Mouse (Mus musculus): Measurements from ENCODE around the gene Serinc3. TPM values are rescaled to one million over a fixed set of nuclear protein-coding genes. Genes with fewer than 3 reads are reported as not detected.

Gene Serinc3
- polyA plus RNA-seq, 1 experiment from 2014 or later, result 67.7 TPM

DNA sequence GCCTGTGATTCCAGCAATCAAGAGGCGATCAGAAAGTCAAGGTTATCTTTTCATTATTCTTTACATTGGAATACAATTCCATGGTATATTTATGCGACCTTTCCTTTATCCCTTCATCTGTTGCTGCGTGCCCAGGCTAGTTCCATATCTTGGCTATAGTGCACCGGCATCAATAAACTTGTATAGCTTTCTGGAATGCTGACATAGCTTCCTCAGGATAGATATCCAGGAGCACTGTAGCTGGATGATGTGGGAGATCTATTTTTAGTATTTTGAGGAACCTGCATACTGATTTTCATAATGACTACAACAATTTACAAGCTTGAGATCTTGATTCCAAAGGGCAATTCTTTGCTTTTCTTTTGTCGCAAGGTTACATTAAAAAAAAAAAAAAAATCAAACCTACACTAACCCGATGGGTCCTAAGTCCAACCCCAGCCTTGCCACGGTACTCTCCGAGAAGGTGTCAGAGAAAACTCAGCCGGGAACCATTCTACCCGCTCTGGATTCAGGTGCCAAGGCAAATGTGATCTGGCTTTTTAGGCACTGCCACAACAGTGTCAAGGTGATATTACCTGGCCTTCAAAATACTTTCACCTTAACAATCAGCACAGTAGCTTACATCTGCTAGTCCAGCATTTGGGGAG is 51.2 kb downstream of the Serinc3 start:
- ATAC-seq (ENCODE audit: insufficient number of reproducible peaks, low FRiP score), result no peak
- H3K9ac ChIP-seq, result no peak overlapping the region
- WGBS, result 82% methylated on average over 10 of the region's 10 CpGs
- no peaks in the 10 kb centered on the region for H3K9me3 ChIP-seq (replicated peaks)
- H3K36me3 ChIP-seq, result no peaks in the 10 kb centered on the region
- H3K27me3 ChIP-seq (replicated peaks), result no peaks in the 10 kb centered on the region
- H3K4me3 ChIP-seq, result no peak overlapping the region
- no peak overlapping the region for H3K4me2 ChIP-seq
- H3K4me1 ChIP-seq (replicated peaks), result peaks cover 17% of the 10 kb centered on the region; the same call in 1 of the 2 replicates
- H3K27ac ChIP-seq (ENCODE audit: poor library complexity, severe bottlenecking), result no peak overlapping the region

DNA sequence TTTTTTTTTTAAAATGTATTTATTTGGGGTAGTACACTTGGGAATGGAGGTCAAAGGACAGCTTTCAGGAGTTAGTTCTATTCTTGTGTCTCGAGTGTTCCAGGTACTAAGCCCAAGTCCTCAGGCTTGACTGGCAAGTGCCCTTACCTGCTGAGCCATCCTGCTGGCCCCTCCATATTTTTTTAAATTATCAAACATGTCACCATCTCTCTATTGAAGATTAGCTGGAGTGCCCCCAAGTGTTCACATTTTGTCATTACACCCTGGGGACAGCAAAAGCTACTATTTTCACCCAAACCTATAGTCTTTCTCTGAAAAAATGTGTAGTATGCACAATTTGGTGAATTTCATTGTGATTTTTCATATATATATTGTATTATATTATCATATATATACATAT is 52.8 kb downstream of the Serinc3 start:
- 83% methylated on average over 1 of the region's 1 CpGs for WGBS
- H3K27me3 ChIP-seq (replicated peaks), result no peaks in the 10 kb centered on the region
- no peak overlapping the region for H3K4me2 ChIP-seq
- no peak overlapping the region for H3K4me3 ChIP-seq
- H3K4me1 ChIP-seq (replicated peaks), result peaks cover 24% of the 10 kb centered on the region; the same call in 1 of the 2 replicates
- H3K9ac ChIP-seq, result no peak overlapping the region
- no peak overlapping the region for H3K27ac ChIP-seq (ENCODE audit: poor library complexity, severe bottlenecking)
- H3K9me3 ChIP-seq (replicated peaks), result no peaks in the 10 kb centered on the region
- no peaks in the 10 kb centered on the region for H3K36me3 ChIP-seq
- no peak for ATAC-seq (ENCODE audit: insufficient number of reproducible peaks, low FRiP score)

DNA sequence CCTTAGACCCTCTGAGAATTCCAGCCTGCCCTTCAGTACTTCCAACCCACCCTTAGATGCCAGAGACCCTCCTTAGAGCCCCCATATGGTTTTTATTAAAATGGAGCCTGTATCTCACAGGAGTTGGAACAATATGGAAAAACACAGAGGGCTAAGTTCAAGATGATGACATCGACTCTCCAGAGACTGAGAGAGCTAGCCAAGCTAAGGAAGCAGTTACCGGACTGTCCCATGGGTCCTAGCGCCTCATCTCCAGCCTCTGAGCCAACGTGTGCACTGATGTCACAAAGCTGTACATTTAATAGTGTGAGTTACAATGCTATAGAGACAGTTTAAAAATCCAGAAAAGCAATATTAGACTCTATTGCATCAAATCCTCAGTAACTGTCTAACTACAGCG is 53.9 kb downstream of the Serinc3 start:
- H3K4me2 ChIP-seq, result no peak overlapping the region
- H3K9ac ChIP-seq, result no peak overlapping the region
- H3K4me3 ChIP-seq, result no peak overlapping the region
- ATAC-seq (ENCODE audit: insufficient number of reproducible peaks, low FRiP score), result no peak
- no peaks in the 10 kb centered on the region for H3K36me3 ChIP-seq
- WGBS, result 61% methylated on average over 5 of the region's 5 CpGs
- peaks cover 17% of the 10 kb centered on the region; the same call in 1 of the 2 replicates for H3K4me1 ChIP-seq (replicated peaks)
- no peak overlapping the region for H3K27ac ChIP-seq (ENCODE audit: poor library complexity, severe bottlenecking)
- no peaks in the 10 kb centered on the region for H3K9me3 ChIP-seq (replicated peaks)
- no peaks in the 10 kb centered on the region for H3K27me3 ChIP-seq (replicated peaks)

DNA sequence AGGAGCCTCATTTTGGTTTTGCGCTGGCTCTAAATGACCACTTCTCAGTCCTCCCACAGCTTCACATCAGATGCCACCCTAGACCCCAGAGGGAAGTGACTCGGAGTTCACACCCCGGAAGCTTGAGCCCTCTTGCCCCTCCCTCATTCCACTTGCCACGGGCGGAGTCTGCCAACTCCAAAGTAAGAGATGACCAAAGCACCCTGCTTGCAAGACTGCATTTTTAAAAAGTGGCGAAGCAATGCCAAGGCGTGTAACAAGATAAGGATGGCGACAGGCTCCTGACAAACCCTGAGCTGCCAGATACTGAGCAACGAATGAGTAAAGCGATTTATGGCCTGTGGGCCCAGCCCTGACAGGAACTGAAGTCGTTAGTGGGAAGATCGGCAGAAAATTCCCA is 54.7 kb downstream of the Serinc3 start:
- Histone ChIP-seq H3K27ac (ENCODE audit: poor library complexity, severe bottlenecking) (no peak overlapping the region), H3K27me3 (replicated peaks) (no peaks in the 10 kb centered on the region), H3K9me3 (replicated peaks) (no peaks in the 10 kb centered on the region), H3K4me1 (replicated peaks) (peaks cover 11% of the 10 kb centered on the region; the same call in 1 of the 2 replicates), H3K4me2 (no peak overlapping the region), H3K4me3 (no peak overlapping the region), H3K9ac (no peak overlapping the region), H3K36me3 (no peaks in the 10 kb centered on the region)
- WGBS, result 52% methylated on average over 12 of the region's 12 CpGs
- no peak for ATAC-seq (ENCODE audit: insufficient number of reproducible peaks, low FRiP score)

DNA sequence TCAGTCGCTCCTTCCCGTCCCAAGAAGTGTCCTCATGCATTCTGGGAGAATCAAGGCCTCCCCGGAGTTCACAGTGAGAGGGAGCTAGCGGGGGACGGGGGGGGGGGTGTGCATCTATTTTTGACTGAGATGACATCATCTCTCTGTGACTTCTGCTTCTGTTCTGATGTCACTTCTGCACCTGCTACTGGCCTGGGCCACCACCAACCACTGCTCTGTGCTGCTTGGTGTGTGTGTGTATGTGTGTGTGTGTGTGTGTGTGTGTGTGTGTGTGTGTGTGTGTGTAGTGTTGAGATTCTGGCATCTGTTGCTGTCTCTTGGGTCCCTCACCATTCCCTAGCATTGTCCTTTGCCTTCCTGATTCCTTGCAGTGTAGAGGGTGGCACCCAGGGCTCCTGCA is 57.4 kb downstream of the Serinc3 start:
- ATAC-seq (ENCODE audit: insufficient number of reproducible peaks, low FRiP score), result no peak
- H3K4me3 ChIP-seq, result no peak overlapping the region
- 0 out of 2 replicates have a peak, but pooled peaks cover 8% of the 10 kb centered on the region for H3K4me1 ChIP-seq (replicated peaks)
- no peak overlapping the region for H3K4me2 ChIP-seq
- H3K27me3 ChIP-seq (replicated peaks), result no peaks in the 10 kb centered on the region
- 48% methylated on average over 5 of the region's 5 CpGs for WGBS
- H3K9ac ChIP-seq, result no peak overlapping the region
- no peak overlapping the region for H3K27ac ChIP-seq (ENCODE audit: poor library complexity, severe bottlenecking)
- no peaks in the 10 kb centered on the region for H3K36me3 ChIP-seq
- H3K9me3 ChIP-seq (replicated peaks), result no peaks in the 10 kb centered on the region

DNA sequence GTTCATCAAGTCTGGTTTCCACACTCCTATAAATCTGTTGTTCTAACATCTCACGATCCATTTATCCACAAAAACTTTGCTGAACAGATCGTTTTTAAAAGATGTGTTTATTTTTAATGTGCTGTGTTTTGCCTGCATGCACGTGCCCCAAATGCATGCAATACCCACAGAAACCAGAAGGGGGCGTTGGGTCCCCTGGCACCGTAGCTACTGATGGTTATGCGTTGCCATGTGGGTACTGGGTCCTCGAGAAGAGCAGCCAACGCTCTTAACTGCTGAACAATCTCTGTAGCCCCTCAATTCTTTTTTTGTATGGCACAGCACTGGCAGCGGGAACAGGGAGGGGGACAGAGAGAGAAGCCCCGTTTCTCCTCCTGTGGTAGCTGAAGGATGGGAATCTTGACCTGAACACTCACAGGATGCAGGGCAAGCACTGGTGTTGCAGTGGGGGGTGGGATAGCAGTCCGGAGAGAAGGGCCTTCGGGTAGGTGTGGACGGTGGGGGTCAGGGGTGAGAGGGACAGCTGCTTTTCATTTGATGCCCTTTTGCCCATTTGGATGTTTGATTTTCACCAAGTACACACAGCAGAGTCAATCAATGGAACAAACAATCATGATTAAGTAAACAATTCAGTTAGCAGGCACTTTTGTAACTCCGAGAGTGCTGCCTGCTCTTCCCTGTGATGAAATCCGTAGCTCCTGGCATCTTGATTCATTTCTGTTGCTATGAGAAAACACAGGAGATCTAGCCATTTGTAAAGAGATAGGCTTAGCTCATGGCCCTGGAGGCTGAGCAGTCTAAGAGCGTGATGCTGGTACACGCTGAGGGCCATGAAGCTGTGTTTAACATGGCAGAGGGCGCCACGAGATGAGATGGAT is 58.3 kb downstream of the Serinc3 start:
- WGBS, result 49% methylated on average over 19 of the region's 19 CpGs
- ATAC-seq (ENCODE audit: insufficient number of reproducible peaks, low FRiP score), result no peak
- no peak overlapping the region for H3K27ac ChIP-seq (ENCODE audit: poor library complexity, severe bottlenecking)
- 0 out of 2 replicates have a peak, but pooled peaks cover 8% of the 10 kb centered on the region for H3K4me1 ChIP-seq (replicated peaks)
- H3K9ac ChIP-seq, result no peak overlapping the region
- no peaks in the 10 kb centered on the region for H3K27me3 ChIP-seq (replicated peaks)
- H3K9me3 ChIP-seq (replicated peaks), result no peaks in the 10 kb centered on the region
- H3K4me2 ChIP-seq, result no peak overlapping the region
- no peaks in the 10 kb centered on the region for H3K36me3 ChIP-seq
- no peak overlapping the region for H3K4me3 ChIP-seq

DNA sequence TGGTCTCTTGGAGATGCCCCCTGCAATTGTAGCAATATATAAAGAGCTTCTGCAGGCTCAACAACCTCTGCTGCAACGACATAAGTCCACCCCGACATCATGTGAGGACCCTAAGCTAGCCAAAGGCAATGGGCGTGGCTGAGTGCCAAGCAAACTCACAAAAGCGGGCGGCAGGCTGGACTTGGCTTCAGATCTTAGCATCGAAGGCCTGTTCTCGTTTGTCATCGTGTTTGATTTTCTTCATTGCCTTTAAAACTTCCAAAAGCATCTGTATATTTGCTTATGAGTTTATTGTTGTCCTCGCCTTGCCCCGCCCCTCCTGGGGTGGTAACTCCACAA is 60.9 kb downstream of the Serinc3 start:
- H3K27me3 ChIP-seq (replicated peaks), result no peaks in the 10 kb centered on the region
- no peaks in the 10 kb centered on the region for H3K36me3 ChIP-seq
- WGBS, result 78% methylated on average over 10 of the region's 10 CpGs
- ATAC-seq (ENCODE audit: insufficient number of reproducible peaks, low FRiP score), result no peak
- no peak overlapping the region for H3K9ac ChIP-seq
- no peak overlapping the region for H3K27ac ChIP-seq (ENCODE audit: poor library complexity, severe bottlenecking)
- peaks cover 8% of the 10 kb centered on the region; the same call in 1 of the 2 replicates for H3K4me1 ChIP-seq (replicated peaks)
- no peaks in the 10 kb centered on the region for H3K9me3 ChIP-seq (replicated peaks)
- no peak overlapping the region for H3K4me3 ChIP-seq
- H3K4me2 ChIP-seq, result no peak overlapping the region

DNA sequence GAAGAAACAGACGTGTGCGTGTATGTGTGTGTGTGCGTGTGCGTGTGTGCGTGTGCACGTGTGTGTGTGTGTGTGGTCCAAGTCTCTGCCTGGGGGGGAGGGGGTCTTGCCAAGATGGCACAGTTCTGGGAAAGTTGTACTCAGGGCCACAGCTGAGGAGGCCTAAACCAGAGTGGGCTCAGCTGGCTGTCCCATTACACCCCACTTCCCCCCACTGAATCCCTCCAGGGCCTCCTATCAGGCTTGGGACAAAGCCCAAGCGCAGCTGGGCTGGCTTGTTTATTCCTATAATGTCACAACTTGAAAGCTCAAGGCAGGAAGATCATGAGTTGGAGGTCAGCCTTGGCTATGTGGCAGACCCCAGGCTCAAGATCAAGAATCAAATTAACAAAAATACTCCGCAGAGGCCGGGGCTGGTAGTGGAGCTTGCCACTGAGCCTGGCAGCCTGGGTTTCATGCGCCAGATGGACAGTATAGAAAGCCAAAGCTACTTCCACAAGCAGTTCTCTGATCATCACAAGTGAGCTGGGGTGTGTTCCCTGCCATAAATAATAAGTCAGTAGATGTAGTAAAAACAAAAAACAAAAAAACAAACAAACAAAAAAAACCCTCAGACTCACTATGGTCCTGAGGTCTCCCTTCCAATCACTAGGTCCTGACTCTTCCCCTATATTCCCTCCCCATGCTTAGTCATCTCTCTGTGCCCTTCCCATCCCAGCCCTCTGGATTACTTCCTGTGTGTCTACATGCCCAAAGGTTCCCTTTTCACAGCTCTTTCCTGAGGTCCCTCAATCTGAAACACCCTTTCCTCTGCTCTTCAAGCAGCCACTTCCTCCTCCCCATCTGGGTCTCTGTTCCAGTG is 61.5 kb downstream of the Serinc3 start:
- WGBS, result 94% methylated on average over 10 of the region's 10 CpGs
- H3K27me3 ChIP-seq (replicated peaks), result 0 out of 2 replicates have a peak, but pooled peaks cover 4% of the 10 kb centered on the region
- no peak overlapping the region for H3K4me2 ChIP-seq
- H3K36me3 ChIP-seq, result no peaks in the 10 kb centered on the region
- no peaks in the 10 kb centered on the region for H3K9me3 ChIP-seq (replicated peaks)
- no peak overlapping the region for H3K9ac ChIP-seq
- no peak for ATAC-seq (ENCODE audit: insufficient number of reproducible peaks, low FRiP score)
- no peak overlapping the region for H3K4me3 ChIP-seq
- H3K4me1 ChIP-seq (replicated peaks), result peaks cover 8% of the 10 kb centered on the region; the same call in 1 of the 2 replicates
- no peak overlapping the region for H3K27ac ChIP-seq (ENCODE audit: poor library complexity, severe bottlenecking)

DNA sequence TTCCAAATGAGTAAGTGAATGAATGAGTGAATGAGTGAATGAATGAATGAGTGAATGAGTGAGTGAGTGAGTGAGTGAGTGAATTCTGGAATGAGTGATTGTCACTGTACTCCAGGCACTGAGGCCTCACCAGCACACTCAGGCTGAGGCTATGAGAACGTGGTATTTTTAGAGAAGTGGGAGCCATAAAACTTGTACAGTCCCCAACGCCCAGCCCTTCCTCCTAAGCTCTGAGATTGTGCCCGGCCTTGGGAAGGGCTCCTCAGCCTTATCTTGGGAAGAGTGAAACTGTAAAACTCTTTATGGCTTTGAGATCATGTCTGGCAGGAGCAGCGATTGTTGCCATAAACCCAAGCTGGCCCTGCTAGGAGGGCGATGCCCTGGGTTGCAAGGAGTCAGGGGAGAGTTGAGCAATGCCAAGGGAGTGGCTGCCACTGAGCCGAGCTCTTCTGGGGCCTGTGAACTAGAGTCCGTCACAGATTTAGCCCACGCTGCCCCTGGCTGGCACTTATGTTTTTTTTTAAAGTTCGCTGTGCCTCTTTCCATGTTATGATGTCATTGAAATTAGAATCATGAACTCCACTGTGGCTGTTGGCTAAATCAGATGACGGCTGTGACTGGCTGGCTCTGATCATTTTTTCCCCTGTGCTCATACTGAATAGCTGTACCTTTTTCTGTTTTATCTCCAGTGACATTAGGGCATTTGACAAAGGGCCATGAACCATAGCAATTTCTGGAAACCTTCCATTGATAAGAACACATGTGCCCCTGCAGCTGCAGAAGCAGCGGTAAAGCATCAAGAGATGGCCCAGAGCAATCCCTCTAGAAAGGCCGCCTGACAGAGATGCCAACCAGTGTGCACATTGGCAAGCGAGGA is 64.6 kb downstream of the Serinc3 start:
- 59% methylated on average over 13 of the region's 13 CpGs for WGBS
- H3K4me1 ChIP-seq (replicated peaks), result no peaks in the 10 kb centered on the region; the same call in 1 of the 2 replicates
- no peaks in the 10 kb centered on the region for H3K36me3 ChIP-seq
- no peak overlapping the region for H3K27ac ChIP-seq (ENCODE audit: poor library complexity, severe bottlenecking)
- ATAC-seq (ENCODE audit: insufficient number of reproducible peaks, low FRiP score), result no peak
- H3K27me3 ChIP-seq (replicated peaks), result peaks cover 8% of the 10 kb centered on the region
- H3K4me3 ChIP-seq, result no peak overlapping the region
- no peaks in the 10 kb centered on the region for H3K9me3 ChIP-seq (replicated peaks)
- no peak overlapping the region for H3K4me2 ChIP-seq
- no peak overlapping the region for H3K9ac ChIP-seq

DNA sequence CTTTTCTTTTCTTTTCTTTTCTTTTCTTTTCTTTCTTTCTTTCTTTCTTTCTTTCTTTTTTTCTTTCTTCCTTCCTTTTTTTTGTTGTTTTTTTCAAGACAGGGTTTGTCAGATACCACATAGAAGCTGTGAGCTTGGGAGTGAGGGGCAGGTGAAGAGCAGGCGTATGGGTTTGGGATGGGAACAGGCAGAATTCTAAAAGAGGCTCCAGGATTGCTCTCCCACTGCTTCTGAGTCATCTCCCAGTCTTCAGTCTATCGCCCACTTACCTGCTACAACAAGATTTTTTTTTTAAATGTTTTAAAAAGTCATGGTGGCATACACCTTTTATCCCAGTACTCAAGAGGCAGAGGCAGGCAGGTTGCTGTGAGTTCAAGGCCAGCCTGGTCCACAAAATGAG is 66.9 kb downstream of the Serinc3 start:
- Histone ChIP-seq H3K27ac (ENCODE audit: poor library complexity, severe bottlenecking) (no peak overlapping the region), H3K36me3 (no peaks in the 10 kb centered on the region), H3K4me3 (no peak overlapping the region), H3K27me3 (replicated peaks) (peaks cover 22% of the 10 kb centered on the region), H3K9me3 (replicated peaks) (no peaks in the 10 kb centered on the region), H3K4me2 (no peak overlapping the region), H3K4me1 (replicated peaks) (no peaks in the 10 kb centered on the region; the same call in 1 of the 2 replicates), H3K9ac (no peak overlapping the region)
- 78% methylated on average over 2 of the region's 2 CpGs for WGBS
- no peak for ATAC-seq (ENCODE audit: insufficient number of reproducible peaks, low FRiP score)

All from heart, embryonic 12.5 days (tissue).